Mouse (Mus musculus): ENCODE results near the gene Tatdn3. TPM values are rescaled to one million over a fixed set of nuclear protein-coding genes. Genes with fewer than 3 reads are reported as not detected.
A peak's percentile ranks its signal among the peaks of the same experiment; 100 is the strongest.

The Tatdn3 gene
- polyA plus RNA-seq (2012; rRNA removed), result 23.8 and 25.3 TPM in 2 replicates

GRCm38 (mm10) chr1:191062781-191063485, at the start of gene Tatdn3, which contains the start of gene Nsl1:
Tatdn3 (minus strand) TSS chr1:191062932.
Nsl1 (plus strand) TSS chr1:191063012.
- peak; percentile 18; the same call in 1 of the 2 replicates for TF ChIP-seq POLR2A (IDR thresholded peaks at IDR 0.05; ENCODE audit: borderline replicate concordance, extremely low read depth, insufficient read depth, insufficient read length, poor library complexity, severe bottlenecking)
- TF ChIP-seq CTCF (IDR thresholded peaks at IDR 0.05; ENCODE audit: borderline replicate concordance, extremely low read depth, insufficient read depth, insufficient read length), result no peak
- peak; percentile 96 for DNase-seq (ENCODE audit: low read depth)

GRCm38 (mm10) chr1:191111146-191111545, 48.4 kb upstream of the Tatdn3 start:
- TF ChIP-seq CTCF (IDR thresholded peaks at IDR 0.05; ENCODE audit: borderline replicate concordance, extremely low read depth, insufficient read depth, insufficient read length) (no peak), POLR2A (IDR thresholded peaks at IDR 0.05; ENCODE audit: borderline replicate concordance, extremely low read depth, insufficient read depth, insufficient read length, poor library complexity, severe bottlenecking) (no peak)
- no peak for DNase-seq (ENCODE audit: low read depth)

GRCm38 (mm10) chr1:191109907-191110306, 47.2 kb upstream of the Tatdn3 start:
- TF ChIP-seq CTCF (IDR thresholded peaks at IDR 0.05; ENCODE audit: borderline replicate concordance, extremely low read depth, insufficient read depth, insufficient read length) (no peak), POLR2A (IDR thresholded peaks at IDR 0.05; ENCODE audit: borderline replicate concordance, extremely low read depth, insufficient read depth, insufficient read length, poor library complexity, severe bottlenecking) (no peak)
- DNase-seq (ENCODE audit: low read depth), result no peak

GRCm38 (mm10) chr1:191107306-191107705, 44.6 kb upstream of the Tatdn3 start:
- no peak for TF ChIP-seq CTCF (IDR thresholded peaks at IDR 0.05; ENCODE audit: borderline replicate concordance, extremely low read depth, insufficient read depth, insufficient read length)
- no peak for TF ChIP-seq POLR2A (IDR thresholded peaks at IDR 0.05; ENCODE audit: borderline replicate concordance, extremely low read depth, insufficient read depth, insufficient read length, poor library complexity, severe bottlenecking)
- no peak for DNase-seq (ENCODE audit: low read depth)

GRCm38 (mm10) chr1:191105246-191105645, 42.5 kb upstream of the Tatdn3 start:
- no peak for DNase-seq (ENCODE audit: low read depth)
- no peak for TF ChIP-seq POLR2A (IDR thresholded peaks at IDR 0.05; ENCODE audit: borderline replicate concordance, extremely low read depth, insufficient read depth, insufficient read length, poor library complexity, severe bottlenecking)

- no peak for DNase-seq (ENCODE audit: low read depth)
- no peak for TF ChIP-seq CTCF (IDR thresholded peaks at IDR 0.05; ENCODE audit: borderline replicate concordance, extremely low read depth, insufficient read depth, insufficient read length)
- TF ChIP-seq POLR2A (IDR thresholded peaks at IDR 0.05; ENCODE audit: borderline replicate concordance, extremely low read depth, insufficient read depth, insufficient read length, poor library complexity, severe bottlenecking), result no peak
These were observed 40.1 kb upstream of the Tatdn3 start for GRCm38 (mm10) chr1:191102730-191103370.

- TF ChIP-seq POLR2A (IDR thresholded peaks at IDR 0.05; ENCODE audit: borderline replicate concordance, extremely low read depth, insufficient read depth, insufficient read length, poor library complexity, severe bottlenecking) (no peak), CTCF (IDR thresholded peaks at IDR 0.05; ENCODE audit: borderline replicate concordance, extremely low read depth, insufficient read depth, insufficient read length) (no peak)
- no peak for DNase-seq (ENCODE audit: low read depth)
These were observed 37.1 kb upstream of the Tatdn3 start for GRCm38 (mm10) chr1:191099772-191100291.

DNA sequence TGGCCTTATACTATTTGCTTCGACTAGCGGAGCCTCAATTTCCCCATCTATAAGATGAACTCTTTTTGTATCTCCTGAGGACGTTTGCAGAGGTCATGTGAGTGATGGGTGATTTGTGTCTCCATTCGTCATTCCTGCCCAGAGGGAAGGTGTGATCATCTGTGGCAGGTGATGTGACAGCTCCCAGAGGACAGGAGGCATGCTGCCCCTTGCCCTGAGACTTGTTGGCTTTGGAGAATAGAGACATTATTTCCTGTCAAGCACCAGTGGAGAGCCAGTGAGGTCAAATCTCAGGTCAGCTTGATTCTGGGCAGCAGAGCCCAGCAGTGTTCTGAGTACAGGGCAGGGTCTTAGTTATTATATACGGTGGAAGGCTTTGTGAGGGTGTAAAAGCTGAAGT, 36.4 kb upstream of the Tatdn3 start:
- TF ChIP-seq CTCF (IDR thresholded peaks at IDR 0.05; ENCODE audit: borderline replicate concordance, extremely low read depth, insufficient read depth, insufficient read length) (no peak), POLR2A (IDR thresholded peaks at IDR 0.05; ENCODE audit: borderline replicate concordance, extremely low read depth, insufficient read depth, insufficient read length, poor library complexity, severe bottlenecking) (no peak)
- DNase-seq (ENCODE audit: low read depth), result no peak

GRCm38 (mm10) chr1:191097802-191098747, 35.3 kb upstream of the Tatdn3 start, which contains the start of gene Batf3:
Batf3 (plus strand) TSS chr1:191097847.
- peak; percentile 40; the same call in 1 of the 2 replicates for TF ChIP-seq CTCF (IDR thresholded peaks at IDR 0.05; ENCODE audit: borderline replicate concordance, extremely low read depth, insufficient read depth, insufficient read length)
- no peak for TF ChIP-seq POLR2A (IDR thresholded peaks at IDR 0.05; ENCODE audit: borderline replicate concordance, extremely low read depth, insufficient read depth, insufficient read length, poor library complexity, severe bottlenecking)
- peak; percentile 47 for DNase-seq (ENCODE audit: low read depth)

- TF ChIP-seq CTCF (IDR thresholded peaks at IDR 0.05; ENCODE audit: borderline replicate concordance, extremely low read depth, insufficient read depth, insufficient read length) (no peak), POLR2A (IDR thresholded peaks at IDR 0.05; ENCODE audit: borderline replicate concordance, extremely low read depth, insufficient read depth, insufficient read length, poor library complexity, severe bottlenecking) (no peak)
- DNase-seq (ENCODE audit: low read depth), result no peak
These were observed 34.3 kb upstream of the Tatdn3 start for GRCm38 (mm10) chr1:191096871-191097681.

All from brain, embryonic 14.5 days (tissue).